Mouse (Mus musculus): Measurements from ENCODE around the gene Adam6b. TPM values are rescaled to one million over a fixed set of nuclear protein-coding genes. Genes with fewer than 3 reads are reported as not detected.

Gene Adam6b
- polyA plus RNA-seq, 1 experiment from 2014 or later = not detected

Other genes with a start within 250 kb of the Adam6b start
- gene Adam6a, start 54.4 kb downstream of the Adam6b start, polyA plus RNA-seq (2015; fragmentation: Nextera tagmentation; extraction: Ambion mirVana) = not detected in 2 replicates

Data from liver, embryonic 15.5 days (tissue).